Mouse (Mus musculus) bone marrow, adult 2 months (tissue): ENCODE results near the gene Sec13. TPM values are rescaled to one million over a fixed set of nuclear protein-coding genes. Genes with fewer than 3 reads are reported as not detected.

Experiments
- H3K27ac ChIP-seq: fragments of 200-500 bp; 2 replicates; pipeline ENCODE4 v1.5.1; 2012; ENCODE audit warnings: low read depth, mild to moderate bottlenecking, control low read depth, inconsistent platforms, low read length; ENCODE audit not compliant: control insufficient read depth, poor library complexity, insufficient read depth
- H3K4me1 ChIP-seq: fragments of 200-500 bp; 2 replicates; pipeline ENCODE4 v1.6.1; 2011; ENCODE audit warnings: low read length; ENCODE audit not compliant: control insufficient read depth, insufficient read depth
- H3K4me3 ChIP-seq: fragments of 200-500 bp; replicated peaks from 2 replicates; pipeline ENCODE3; 2011; ENCODE audit warnings: mild to moderate bottlenecking, low read depth, low read length, control low read depth; ENCODE audit not compliant: control insufficient read depth
- CTCF ChIP-seq: fragments of 200-500 bp; IDR thresholded peaks from 2 replicates; pipeline ENCODE4 v1.5.1; 2011; ENCODE audit warnings: low read length, control low read depth; ENCODE audit not compliant: control insufficient read depth, insufficient read depth
- POLR2A ChIP-seq: fragments of 200-500 bp; IDR thresholded peaks from 2 replicates; pipeline ENCODE4 v1.6.1; 2011; ENCODE audit warnings: low read depth, mild to moderate bottlenecking, control low read depth, low read length, borderline replicate concordance; ENCODE audit not compliant: control insufficient read depth
- WGBS: fragments of 180-500 bp; shearing (Covaris S2); methylation state at CpG from one replicate; pipeline ENCODE4 v1.1.7; 2018; 5-methylcytosine and 5-hydroxymethylcytosine counted together
- polyA plus RNA-seq: library from polyadenylated mRNA; stranded (reverse); fragments of >200 nt; gene quantifications from 2 replicates; pipeline ENCODE4 v1.2.4, GENCODE M21; 2011; ENCODE audit warnings: low replicate concordance; ENCODE audit not compliant: missing spikeins, insufficient read depth, insufficient read length

The Sec13 gene
- polyA plus RNA-seq, 1 experiment: 56.3 TPM

DNA sequence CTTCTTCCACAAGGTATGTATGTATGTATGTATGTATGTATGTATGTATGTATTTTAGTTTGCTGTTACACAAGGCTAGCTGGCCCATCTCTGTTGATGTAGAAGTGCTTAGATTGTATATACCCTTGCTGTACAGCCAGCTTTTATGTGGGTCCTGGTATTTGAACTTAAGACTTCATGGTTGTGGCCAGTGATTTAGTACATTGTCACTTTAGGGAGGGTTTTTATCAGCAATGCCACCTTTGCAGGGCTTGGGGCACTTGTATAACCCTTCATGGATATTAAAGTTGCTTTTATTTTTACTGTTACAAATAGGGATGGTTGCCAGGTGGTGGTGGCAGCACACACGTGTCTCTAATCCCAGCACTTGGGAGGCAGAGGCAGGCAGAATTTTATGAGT is 45.3 kb downstream of the Sec13 start:
- WGBS: 49% methylated on average over 1 of the region's 1 CpGs
- Histone ChIP-seq H3K4me1 (peaks cover 10% of the 10 kb centered on the region), H3K4me3 (no peak overlapping the region), H3K27ac (0 out of 2 replicates have a peak overlapping the region, but pooled peaks have one; percentile 28)
- TF ChIP-seq CTCF (no peak), POLR2A (no peak)

- Histone ChIP-seq H3K27ac (no peak overlapping the region), H3K4me1 (peaks cover 13% of the 10 kb centered on the region), H3K4me3 (no peak overlapping the region)
- WGBS: 64% methylated on average over 5 of the region's 5 CpGs
- no peak for TF ChIP-seq POLR2A
- TF ChIP-seq CTCF: no peak
Observed at GRCm38 (mm10) chr6:113693377-113693776, 47.2 kb downstream of the Sec13 start.

DNA sequence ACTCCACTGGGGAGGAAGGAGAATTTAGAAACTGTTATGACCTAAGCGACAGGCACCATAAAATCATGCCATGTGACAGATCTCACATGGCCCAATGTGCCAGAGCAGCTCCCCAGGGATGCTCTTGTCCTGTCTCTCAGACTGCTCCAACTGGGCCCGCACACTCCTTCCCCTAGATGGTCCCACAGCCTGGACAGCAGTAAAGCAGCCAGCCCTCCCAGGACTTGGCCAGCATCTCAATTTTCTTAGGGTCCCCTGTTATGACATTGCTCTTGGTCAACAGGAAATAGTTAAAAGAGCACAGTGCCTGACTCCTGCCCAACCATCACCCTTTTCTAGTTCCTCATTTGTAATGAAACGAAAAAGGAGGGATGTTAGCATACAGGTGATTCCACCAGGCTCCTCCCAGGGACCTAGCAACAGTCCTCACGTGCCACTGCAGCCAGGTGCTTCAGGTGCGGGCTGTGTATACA is 47.8 kb downstream of the Sec13 start:
- TF ChIP-seq POLR2A (no peak), CTCF (no peak)
- 32% methylated on average over 5 of the region's 5 CpGs for WGBS
- Histone ChIP-seq H3K4me1 (peaks cover 13% of the 10 kb centered on the region), H3K27ac (peak overlapping the region; percentile 85), H3K4me3 (no peak overlapping the region)

GRCm38 (mm10) chr6:113691084-113691462 is 49.5 kb downstream of the Sec13 start:
- no peak for TF ChIP-seq POLR2A
- TF ChIP-seq CTCF: no peak
- Histone ChIP-seq H3K27ac (peak overlapping the region; percentile 87), H3K4me1 (peaks cover 13% of the 10 kb centered on the region), H3K4me3 (peak overlapping the region; percentile 30)
- WGBS: 36% methylated on average over 4 of the region's 4 CpGs

DNA sequence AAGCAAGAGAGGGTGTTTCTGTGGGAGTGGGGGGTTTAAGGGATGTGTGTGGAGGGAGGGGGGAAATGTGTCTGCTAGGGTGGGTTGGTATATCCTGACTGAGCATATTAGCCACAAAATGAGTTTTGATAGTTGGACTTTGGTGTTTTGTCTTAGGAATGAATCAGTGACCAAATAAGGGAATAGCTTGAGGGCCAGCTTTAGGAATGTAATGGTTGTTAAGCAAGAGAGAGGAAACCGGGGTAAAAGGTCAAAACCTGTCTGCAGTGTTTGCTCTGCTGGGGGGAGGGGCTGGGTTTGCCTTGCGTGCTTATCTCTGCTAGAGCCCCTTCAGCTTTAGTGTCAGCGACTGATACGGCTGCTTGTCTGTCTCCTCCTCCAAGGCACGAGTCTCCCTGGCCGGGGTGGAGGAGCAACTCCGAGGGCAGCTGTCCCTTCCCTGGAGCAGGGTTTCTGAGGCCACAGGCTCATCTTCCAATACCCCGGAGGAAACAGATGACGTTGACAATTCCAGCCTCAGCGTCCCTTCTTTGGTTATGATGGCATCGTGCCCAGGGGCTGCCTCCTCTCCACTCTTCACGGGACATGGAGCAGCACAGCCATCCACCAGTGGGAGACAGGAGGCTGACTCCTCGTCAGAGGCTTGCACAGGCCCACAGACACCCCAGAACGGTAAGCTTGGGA is 50.0 kb downstream of the Sec13 start:
- peak overlapping the region; percentile 30 for H3K4me3 ChIP-seq
- peaks cover 13% of the 10 kb centered on the region for H3K4me1 ChIP-seq
- peak overlapping the region; percentile 87 for H3K27ac ChIP-seq
- WGBS: 28% methylated on average over 14 of the region's 14 CpGs
- TF ChIP-seq POLR2A: peak; percentile 62; the same call in 1 of the 2 replicates
- TF ChIP-seq CTCF: no peak

GRCm38 (mm10) chr6:113690008-113690399 is 50.5 kb downstream of the Sec13 start:
- TF ChIP-seq CTCF: no peak
- no peak for TF ChIP-seq POLR2A
- Histone ChIP-seq H3K27ac (peak overlapping the region; percentile 41; the same call in 1 of the 2 replicates), H3K4me1 (peaks cover 12% of the 10 kb centered on the region), H3K4me3 (no peak overlapping the region)
- 74% methylated on average over 7 of the region's 7 CpGs for WGBS

GRCm38 (mm10) chr6:113686551-113687125 is 53.9 kb downstream of the Sec13 start:
- TF ChIP-seq CTCF (no peak), POLR2A (no peak)
- Histone ChIP-seq H3K4me3 (no peak overlapping the region), H3K27ac (no peak overlapping the region), H3K4me1 (peaks cover 7% of the 10 kb centered on the region)
- 83% methylated on average over 8 of the region's 8 CpGs for WGBS

- no peak for TF ChIP-seq POLR2A
- TF ChIP-seq CTCF: no peak
- no peak overlapping the region for H3K4me3 ChIP-seq
- H3K27ac ChIP-seq: no peak overlapping the region
- WGBS: 85% methylated on average over 10 of the region's 10 CpGs
- peaks cover 7% of the 10 kb centered on the region for H3K4me1 ChIP-seq
Observed at GRCm38 (mm10) chr6:113683081-113683825, 57.3 kb downstream of the Sec13 start.
